Mouse (Mus musculus) gastrocnemius, postnatal 36 days (tissue): ENCODE measurements around the gene Ubxn10. TPM values are rescaled to one million over a fixed set of nuclear protein-coding genes. Genes with fewer than 3 reads are reported as not detected.

Experiments used
- DNase-seq, 2 experiments: peaks; one replicate each; pipeline ENCODE4 v3.0.0; 2022
- intact Hi-C: fragments of 180-260 bp; cut with DNase I; formaldehyde crosslinking; loops from one replicate; pipeline ENCODE4 v1.15.1; 2025
- total RNA-seq, 2 experiments: library from RNA; stranded (reverse); gene quantifications; 2 replicates each; pipeline ENCODE4 v1.2.3; 2021

Ubxn10 gene
- total RNA-seq, 2 experiments from 2014 or later: 0.10 to 0.12 TPM

DNA sequence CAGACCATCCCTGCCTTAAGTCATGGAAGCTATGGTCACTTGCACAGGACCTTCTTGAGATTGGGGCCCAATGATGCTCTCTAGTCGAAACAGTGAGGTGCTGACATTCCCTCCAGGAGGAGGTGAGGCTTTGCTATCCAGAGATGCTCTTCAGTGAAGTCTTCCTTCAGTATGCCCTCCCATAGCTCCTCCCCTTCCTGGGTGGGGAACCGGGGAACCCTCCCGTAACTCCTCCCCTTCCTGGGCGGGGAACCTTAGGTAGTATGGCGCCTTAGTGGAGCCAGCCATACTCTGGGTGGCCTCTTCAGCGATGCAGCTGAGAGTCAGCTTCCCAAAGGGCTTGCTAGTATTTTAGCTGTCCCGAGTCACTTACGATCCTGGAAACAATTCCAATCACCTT lies 30.3 kb downstream of the Ubxn10 start:
- no peak for DNase-seq
- intact Hi-C loops: loop anchor here (5.0 kb wide), 1 partner anchor 91 kb away; no protein-coding TSS in a partner anchor

DNA sequence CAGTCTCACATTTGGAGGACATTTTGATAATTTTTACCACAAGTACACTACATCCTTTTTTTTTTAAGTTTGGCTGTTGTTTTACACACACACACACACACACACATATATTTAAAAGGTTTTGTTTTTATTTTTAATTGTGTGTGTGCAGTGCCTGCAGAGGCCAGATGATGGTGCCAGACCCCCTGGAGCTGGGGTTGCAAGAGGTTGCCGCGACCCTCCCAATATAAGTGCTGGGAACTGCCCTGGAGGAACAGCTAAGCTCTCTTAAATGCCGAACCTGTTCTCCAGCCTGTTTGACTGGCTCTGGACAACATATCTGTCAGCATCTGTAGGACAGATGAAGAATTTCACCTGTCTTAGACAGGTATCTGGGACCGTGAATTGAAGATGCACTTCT lies 32.8 kb downstream of the Ubxn10 start:
- intact Hi-C loops: loop anchor here (5.0 kb wide), 1 partner anchor 142 kb away; no protein-coding TSS in a partner anchor
- no peak for DNase-seq

DNA sequence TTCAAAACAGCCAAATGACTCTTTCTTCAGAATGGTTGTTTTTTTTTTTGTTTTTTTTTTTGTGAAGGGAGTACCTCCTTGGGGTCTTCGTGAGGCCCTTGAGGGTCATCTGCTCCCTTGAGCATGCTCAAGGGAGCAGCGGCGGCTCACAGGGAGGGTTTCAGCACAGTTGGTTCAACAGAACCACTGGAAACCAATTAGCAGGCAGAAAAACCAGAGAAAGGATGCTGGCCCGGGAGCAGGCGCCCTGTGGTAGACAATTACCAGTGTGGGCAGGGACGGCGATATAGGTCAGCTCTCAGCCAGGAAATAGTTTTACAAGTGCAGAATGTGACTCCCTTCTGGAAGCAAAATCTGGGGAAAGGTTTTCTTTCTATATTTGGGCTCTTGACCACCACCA lies 33.4 kb downstream of the Ubxn10 start:
- intact Hi-C loops: loop anchor here (5.0 kb wide), 1 partner anchor 141 kb away; no protein-coding TSS in a partner anchor
- DNase-seq: no peak

- intact Hi-C loops: loop anchor here (5.0 kb wide), 1 partner anchor 140 kb away; no protein-coding TSS in a partner anchor
- DNase-seq: no peak
Measured at GRCm38 (mm10) chr4:138702528-138702927, 34.4 kb downstream of the Ubxn10 start.

- intact Hi-C loops: loop anchor here (5.0 kb wide), 1 partner anchor 140 kb away; no protein-coding TSS in a partner anchor
- no peak for DNase-seq
Measured at GRCm38 (mm10) chr4:138702031-138702430, 34.9 kb downstream of the Ubxn10 start.

DNA sequence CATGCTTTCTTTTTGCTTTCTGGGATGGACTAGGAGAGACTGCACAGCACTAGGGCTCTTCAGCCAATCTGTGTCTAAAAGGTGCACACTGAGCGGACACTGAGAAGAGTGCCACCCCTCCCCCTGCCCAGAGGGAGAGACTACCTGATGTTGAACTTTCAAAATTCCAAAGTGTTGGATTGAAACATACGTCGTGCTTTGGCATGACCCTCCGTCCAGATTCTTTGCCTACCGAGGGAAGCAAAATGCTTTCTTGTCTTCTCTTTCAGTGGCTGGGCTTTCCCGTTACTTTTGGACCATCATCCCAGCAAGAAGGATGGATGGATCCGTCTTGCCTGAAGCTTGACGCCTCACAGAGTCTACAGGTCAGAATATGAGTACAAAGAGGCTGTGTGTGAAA lies 35.9 kb downstream of the Ubxn10 start:
- intact Hi-C loops: loop anchor here (5.0 kb wide), 1 partner anchor 139 kb away; no protein-coding TSS in a partner anchor
- no peak for DNase-seq

GRCm38 (mm10) chr4:138700184-138700982 lies 36.6 kb downstream of the Ubxn10 start:
- intact Hi-C loops: loop anchor here (1.0 to 5.0 kb wide), 2 partner anchors 138 to 251 kb away; no protein-coding TSS in a partner anchor
- no peak for DNase-seq

GRCm38 (mm10) chr4:138698296-138698695 lies 38.7 kb downstream of the Ubxn10 start:
- intact Hi-C loops: no loop called here
- DNase-seq: no peak

- intact Hi-C loops: no loop called here
- DNase-seq: no peak
Measured at GRCm38 (mm10) chr4:138697166-138697860, 39.7 kb downstream of the Ubxn10 start.

DNA sequence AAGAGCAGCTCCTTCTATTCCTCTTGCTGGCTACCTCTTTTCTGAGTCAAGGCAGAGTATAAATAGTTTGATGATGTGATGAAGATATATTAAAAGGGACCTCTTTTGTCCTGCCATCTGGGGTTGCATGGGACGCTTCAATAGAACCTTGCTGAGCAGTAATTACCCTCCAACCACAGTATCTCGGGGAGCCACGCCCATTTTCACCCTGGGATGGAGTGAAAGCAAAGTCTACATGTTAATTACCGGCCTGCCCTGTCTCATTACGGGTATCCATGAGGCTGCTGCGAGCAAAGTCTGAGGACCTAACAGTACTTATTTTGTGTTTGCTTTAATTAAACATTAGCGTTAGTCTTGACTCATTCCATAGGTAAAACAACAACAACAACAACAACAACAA lies 40.2 kb downstream of the Ubxn10 start:
- DNase-seq: no peak
- intact Hi-C loops: no loop called here

DNA sequence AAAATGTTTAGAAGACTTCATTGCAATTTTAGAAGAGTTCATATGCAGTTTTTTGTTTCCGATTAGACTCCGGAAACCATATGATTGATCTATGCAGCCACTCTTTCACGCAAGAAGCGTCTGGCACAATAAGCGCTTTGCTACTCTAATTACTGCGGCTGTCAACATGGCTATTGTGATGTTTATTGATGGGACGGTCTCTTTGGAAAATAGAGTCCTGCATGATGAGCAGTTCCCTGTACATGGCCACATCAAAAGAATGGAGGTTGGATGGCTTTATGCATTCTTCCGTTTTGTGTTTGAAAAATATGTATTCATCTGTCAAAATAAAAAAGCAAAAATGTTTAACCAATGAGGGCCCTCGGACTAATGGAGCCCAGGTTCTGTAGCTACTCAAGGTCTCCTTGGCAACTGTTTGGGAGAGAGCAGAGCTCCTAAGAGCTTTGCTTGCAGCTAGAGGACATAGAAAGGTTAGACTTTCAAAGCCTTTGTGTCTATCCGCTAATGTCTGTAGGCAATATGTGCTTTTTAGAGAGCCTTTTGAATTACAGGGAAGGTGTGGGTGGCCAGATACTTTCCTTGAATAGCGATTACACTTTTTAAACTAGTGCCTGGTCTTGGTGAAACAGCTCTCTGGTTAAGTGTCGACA lies 43.8 kb downstream of the Ubxn10 start:
- intact Hi-C loops: no loop called here
- no peak for DNase-seq

GRCm38 (mm10) chr4:138691443-138692181 lies 45.4 kb downstream of the Ubxn10 start:
- DNase-seq: no peak
- intact Hi-C loops: no loop called here

GRCm38 (mm10) chr4:138690561-138690960 lies 46.4 kb downstream of the Ubxn10 start:
- no peak for DNase-seq
- intact Hi-C loops: no loop called here

DNA sequence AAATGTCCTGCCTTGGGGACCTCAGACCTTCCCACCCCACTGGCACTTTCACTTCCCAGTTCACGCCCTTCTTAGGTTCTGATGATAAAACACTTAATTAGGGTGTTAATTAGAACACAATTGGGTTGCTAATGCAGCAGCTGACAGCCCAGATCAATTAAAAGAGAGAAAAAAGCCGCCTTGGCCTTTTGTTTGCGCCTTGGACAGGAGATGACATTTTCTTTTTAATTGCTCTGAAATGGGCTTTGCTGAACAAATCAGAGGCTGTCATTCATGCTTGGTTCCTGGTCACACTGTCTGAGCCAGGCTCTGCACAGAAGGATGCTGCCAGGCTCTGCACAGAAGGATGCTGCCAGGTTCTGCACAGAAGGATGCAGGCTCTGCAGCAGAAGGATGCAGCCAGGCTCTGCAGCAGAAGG lies 47.9 kb downstream of the Ubxn10 start:
- no peak for DNase-seq
- intact Hi-C loops: no loop called here

DNA sequence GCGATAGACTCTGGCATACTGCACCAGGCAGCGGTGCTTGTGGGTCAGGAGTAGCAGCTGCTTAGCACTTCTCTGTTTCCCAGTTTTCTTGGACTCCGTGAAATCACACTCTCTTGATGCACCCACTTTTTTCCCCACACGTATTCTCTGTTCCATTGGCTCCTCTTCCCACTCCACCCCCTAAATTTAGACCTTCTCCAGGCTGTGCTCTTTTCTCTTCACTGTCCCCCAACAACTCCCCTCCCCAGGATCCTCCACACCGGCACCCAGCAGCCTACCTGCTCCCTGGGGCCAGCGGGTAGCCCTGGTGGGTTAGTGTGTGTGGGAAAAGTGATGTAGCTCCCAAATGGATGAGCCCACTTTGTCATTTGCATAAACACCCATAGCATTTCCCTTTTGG lies 51.2 kb downstream of the Ubxn10 start:
- DNase-seq: no peak
- intact Hi-C loops: no loop called here

DNA sequence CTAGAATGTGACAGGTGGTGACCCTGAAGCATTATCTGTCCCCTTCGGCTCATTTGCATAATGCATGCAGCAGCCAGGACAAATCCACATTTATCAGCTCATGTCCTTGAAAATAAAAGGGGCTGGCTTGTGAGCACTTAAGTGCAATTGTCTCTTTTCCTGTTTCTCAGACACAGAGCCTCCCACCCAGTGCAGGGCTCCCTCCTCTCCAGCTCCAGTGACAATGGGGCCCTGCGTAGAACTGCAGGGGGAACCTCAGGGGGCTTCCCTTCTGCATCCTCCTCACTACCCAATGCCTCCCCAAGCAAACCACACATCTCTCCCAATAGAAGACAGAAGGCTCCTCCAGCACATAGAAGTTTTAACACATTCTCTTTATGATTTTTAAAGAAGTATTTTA lies 54.2 kb downstream of the Ubxn10 start:
- no peak for DNase-seq
- intact Hi-C loops: no loop called here

GRCm38 (mm10) chr4:138680124-138680523 lies 56.8 kb downstream of the Ubxn10 start:
- intact Hi-C loops: no loop called here
- no peak for DNase-seq

- intact Hi-C loops: no loop called here
- DNase-seq: no peak
Measured at GRCm38 (mm10) chr4:138677579-138677978, 59.4 kb downstream of the Ubxn10 start.

DNA sequence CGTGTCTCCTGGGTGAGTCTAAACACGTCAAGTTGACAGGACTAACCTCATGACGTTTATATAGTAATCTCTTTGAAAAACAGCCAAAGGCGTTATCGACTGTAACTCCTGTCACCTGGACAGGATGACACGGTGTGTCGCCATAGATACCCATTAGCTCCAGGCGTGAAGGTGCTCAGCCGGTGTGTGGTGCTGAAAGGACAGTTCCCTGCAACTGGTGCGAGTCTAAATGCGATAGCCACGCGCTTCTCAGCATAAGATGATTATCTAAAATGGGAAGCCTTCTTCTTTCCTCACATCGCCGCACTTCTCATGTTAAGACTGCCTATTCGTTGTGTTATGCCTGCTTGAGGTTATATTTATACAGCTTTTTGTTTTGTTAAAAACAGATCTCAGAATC lies 60.5 kb downstream of the Ubxn10 start:
- DNase-seq: no peak
- intact Hi-C loops: no loop called here

- no peak for DNase-seq
- intact Hi-C loops: no loop called here
Measured at GRCm38 (mm10) chr4:138672160-138672559, 64.8 kb downstream of the Ubxn10 start.
